Mouse (Mus musculus): Measurements from ENCODE around the gene Kif3a.

Kif3a gene

GRCm38 (mm10) chr11:53616748-53617558, 49.8 kb downstream of the Kif3a start:
- no peak for DNase-seq (ENCODE audit: low spot score)

GRCm38 (mm10) chr11:53617562-53618109, 50.5 kb downstream of the Kif3a start:
- DNase-seq (ENCODE audit: low spot score), result no peak

GRCm38 (mm10) chr11:53618619-53619198, 51.5 kb downstream of the Kif3a start, which contains the start of gene Il4:
Il4 (minus strand) TSS chr11:53618669.
- no peak for DNase-seq (ENCODE audit: low spot score)

GRCm38 (mm10) chr11:53619428-53619827, 52.2 kb downstream of the Kif3a start:
- no peak for DNase-seq (ENCODE audit: low spot score)

- no peak for DNase-seq (ENCODE audit: low spot score)
These were observed 52.9 kb downstream of the Kif3a start for GRCm38 (mm10) chr11:53620094-53620493.

GRCm38 (mm10) chr11:53621582-53622439, 54.6 kb downstream of the Kif3a start:
- no peak for DNase-seq (ENCODE audit: low spot score)

- no peak for DNase-seq (ENCODE audit: low spot score)
These were observed 55.2 kb downstream of the Kif3a start for GRCm38 (mm10) chr11:53622440-53622806.

GRCm38 (mm10) chr11:53623573-53623972, 56.4 kb downstream of the Kif3a start:
- DNase-seq (ENCODE audit: low spot score), result no peak

- DNase-seq (ENCODE audit: low spot score), result no peak
These were observed 56.9 kb downstream of the Kif3a start for GRCm38 (mm10) chr11:53624124-53624523.

- no peak for DNase-seq (ENCODE audit: low spot score)
These were observed 59.7 kb downstream of the Kif3a start for GRCm38 (mm10) chr11:53626802-53627373.

GRCm38 (mm10) chr11:53627859-53628258, 60.7 kb downstream of the Kif3a start:
- DNase-seq (ENCODE audit: low spot score), result peak; percentile 36

GRCm38 (mm10) chr11:53632122-53632733, 65.0 kb downstream of the Kif3a start:
- DNase-seq (ENCODE audit: low spot score), result no peak

GRCm38 (mm10) chr11:53633644-53634043, 66.5 kb downstream of the Kif3a start:
- no peak for DNase-seq (ENCODE audit: low spot score)

GRCm38 (mm10) chr11:53634556-53634955, 67.4 kb downstream of the Kif3a start, which contains the start of gene Il13:
Il13 (minus strand) TSS chr11:53634702.
- DNase-seq (ENCODE audit: low spot score), result no peak

- DNase-seq (ENCODE audit: low spot score), result no peak
These were observed 68.5 kb downstream of the Kif3a start for GRCm38 (mm10) chr11:53635590-53636182.

- DNase-seq (ENCODE audit: low spot score), result peak; percentile 19
These were observed 69.0 kb downstream of the Kif3a start for GRCm38 (mm10) chr11:53636183-53636646.

GRCm38 (mm10) chr11:53637046-53637802, 70.0 kb downstream of the Kif3a start:
- no peak for DNase-seq (ENCODE audit: low spot score)

- DNase-seq (ENCODE audit: low spot score), result no peak
These were observed 70.7 kb downstream of the Kif3a start for GRCm38 (mm10) chr11:53637803-53638260.

- no peak for DNase-seq (ENCODE audit: low spot score)
These were observed 75.6 kb downstream of the Kif3a start for GRCm38 (mm10) chr11:53642744-53643279.

- DNase-seq (ENCODE audit: low spot score), result no peak
These were observed 76.8 kb downstream of the Kif3a start for GRCm38 (mm10) chr11:53644017-53644416.

All from ovary, postnatal 36 days (tissue).